Mouse (Mus musculus) neural tube, embryonic 12.5 days (tissue): Measurements from ENCODE around the gene Calcr. TPM values are rescaled to one million over a fixed set of nuclear protein-coding genes. Genes with fewer than 3 reads are reported as not detected.
"Not testable (repeated sequence)": the region's sequence is repeated elsewhere in the genome, so short reads cannot be mapped to it uniquely, and the experiment has no call there.

ENCODE experiments used
- ATAC-seq: fragments of 200-750 bp; cut with Nextera tagmentation; 2 replicates; pipeline ENCODE4 v1.8.0; 2017; ENCODE audit warnings: low read depth, mild to moderate bottlenecking, moderate TSS enrichment, moderate library complexity; ENCODE audit not compliant: low FRiP score
- H3K27ac ChIP-seq: fragments of 300-500 bp; sonication (generic); 2 replicates; pipeline ENCODE4 v1.5.1; 2016
- H3K27me3 ChIP-seq: fragments of 300-500 bp; sonication (generic); replicated peaks from 2 replicates; pipeline ENCODE4 v1.6.1; 2016; ENCODE audit warnings: mild to moderate bottlenecking
- H3K36me3 ChIP-seq: fragments of 300-500 bp; sonication (generic); 2 replicates; pipeline ENCODE4 v1.6.1; 2016; ENCODE audit warnings: mild to moderate bottlenecking
- H3K4me1 ChIP-seq: fragments of 300-500 bp; sonication (generic); 2 replicates; pipeline ENCODE4 v1.6.1; 2016
- H3K4me2 ChIP-seq: fragments of 300-500 bp; sonication (generic); replicated peaks from 2 replicates; pipeline ENCODE4 v1.6.1; 2016; ENCODE audit warnings: mild to moderate bottlenecking
- H3K4me3 ChIP-seq: fragments of 300-500 bp; sonication (generic); 2 replicates; pipeline ENCODE4 v1.5.1; 2016
- H3K9ac ChIP-seq: fragments of 300-500 bp; sonication (generic); 2 replicates; pipeline ENCODE4 v1.6.1; 2016; ENCODE audit warnings: mild to moderate bottlenecking
- H3K9me3 ChIP-seq: fragments of 300-500 bp; sonication (generic); 2 replicates; pipeline ENCODE4 v1.6.1; 2016; ENCODE audit warnings: mild to moderate bottlenecking
- whole genome bisulfite sequencing: fragments of 180-500 bp; shearing (Covaris S2); methylation state at CpG from one replicate; pipeline ENCODE4 v1.1.7; 2016; 5-methylcytosine and 5-hydroxymethylcytosine counted together
- polyA plus RNA-seq: library from polyadenylated mRNA; unstranded; fragments of >200 nt; fragmentation: Nextera tagmentation; extraction: Ambion mirVana; gene quantifications from 2 replicates; pipeline ENCODE4 v1.2.1, GENCODE M21; 2016

Calcr gene
- 0.23 and 0.30 TPM in 2 replicates for polyA plus RNA-seq

GRCm38 (mm10) chr6:3764230-3764764, at the start of gene Calcr:
Gene Calcr (minus strand): TSS chr6:3764714.
- Histone ChIP-seq H3K4me1 (peaks cover 7% of the 10 kb centered on the region), H3K4me2 (peak within 1 kb of the TSS; percentile 87), H3K4me3 (peak within 1 kb of the TSS; percentile 39), H3K36me3 (no peaks in the 10 kb centered on the region), H3K27ac (no peak within 1 kb of the TSS), H3K9me3 (no peaks in the 10 kb centered on the region), H3K9ac (0 out of 2 replicates have a peak within 1 kb of the TSS, but pooled peaks have one; percentile 23), H3K27me3 (peaks cover 43% of the 10 kb centered on the region)
- ATAC-seq, result no peak
- WGBS, result 2% methylated on average over 12 of the region's 12 CpGs

- H3K4me2 ChIP-seq, result no peak overlapping the region
- peaks cover 36% of the 10 kb centered on the region for H3K27me3 ChIP-seq
- H3K36me3 ChIP-seq, result no peaks in the 10 kb centered on the region
- no peak overlapping the region for H3K9ac ChIP-seq
- 75% methylated on average over 2 of the region's 2 CpGs for WGBS
- peaks cover 7% of the 10 kb centered on the region for H3K4me1 ChIP-seq
- ATAC-seq, result no peak
- no peaks in the 10 kb centered on the region for H3K9me3 ChIP-seq
- H3K4me3 ChIP-seq, result no peak overlapping the region
- no peak overlapping the region for H3K27ac ChIP-seq
These were observed 3.0 kb upstream of the Calcr start for GRCm38 (mm10) chr6:3767485-3767884.

GRCm38 (mm10) chr6:3763171-3763967, 1.1 kb downstream of the Calcr start:
- Histone ChIP-seq H3K4me3 (peak overlapping the region; percentile 39), H3K27me3 (peaks cover 43% of the 10 kb centered on the region), H3K9ac (0 out of 2 replicates have a peak overlapping the region, but pooled peaks have one; percentile 23)

DNA sequence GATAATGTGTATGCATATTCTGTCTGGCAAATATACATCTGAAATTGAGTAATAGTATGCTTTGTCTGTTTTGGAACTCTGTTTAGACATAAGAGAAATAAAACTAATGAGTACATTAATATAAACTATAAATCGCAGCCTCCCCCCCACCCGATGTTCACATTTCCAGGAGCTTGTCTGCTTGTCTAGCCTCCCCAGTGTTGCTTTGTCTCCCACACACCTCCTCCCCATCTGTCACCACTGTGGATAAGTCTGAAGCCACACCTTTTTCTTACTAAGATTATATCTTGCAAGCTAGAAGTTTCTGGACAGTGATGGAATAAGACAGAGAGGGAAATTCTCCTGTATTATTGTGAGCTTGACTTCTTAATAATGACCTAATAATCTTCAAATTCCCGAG, 12.9 kb downstream of the Calcr start:
- no peaks in the 10 kb centered on the region for H3K9me3 ChIP-seq
- ATAC-seq, result no peak
- no peak overlapping the region for H3K9ac ChIP-seq
- WGBS, result 85% methylated on average over 3 of the region's 3 CpGs
- no peaks in the 10 kb centered on the region for H3K27me3 ChIP-seq
- H3K4me3 ChIP-seq, result no peak overlapping the region
- H3K4me1 ChIP-seq, result no peaks in the 10 kb centered on the region
- H3K4me2 ChIP-seq, result no peak overlapping the region
- H3K36me3 ChIP-seq, result no peaks in the 10 kb centered on the region
- no peak overlapping the region for H3K27ac ChIP-seq

More at GRCm38 (mm10) chr6:3763171-3763967, 1.1 kb downstream of the Calcr start:
- Histone ChIP-seq H3K4me1 (peaks cover 7% of the 10 kb centered on the region), H3K9me3 (no peaks in the 10 kb centered on the region), H3K36me3 (no peaks in the 10 kb centered on the region), H3K27ac (no peak overlapping the region), H3K4me2 (peak overlapping the region; percentile 87)
- peak; percentile 58; the same call in 1 of the 2 replicates for ATAC-seq
- WGBS, result under 1% methylated on average over 39 of the region's 39 CpGs

- no peak for ATAC-seq
- no peaks in the 10 kb centered on the region for H3K4me1 ChIP-seq
- H3K36me3 ChIP-seq, result no peaks in the 10 kb centered on the region
- 88% methylated on average over 5 of the region's 5 CpGs for WGBS
- H3K27me3 ChIP-seq, result no peaks in the 10 kb centered on the region
- H3K9me3 ChIP-seq, result no peaks in the 10 kb centered on the region
- H3K27ac ChIP-seq, result no peak overlapping the region
- no peak overlapping the region for H3K9ac ChIP-seq
- no peak overlapping the region for H3K4me2 ChIP-seq
- no peak overlapping the region for H3K4me3 ChIP-seq
These were observed 14.9 kb downstream of the Calcr start for GRCm38 (mm10) chr6:3749624-3750023.

- H3K9me3 ChIP-seq, result no peaks in the 10 kb centered on the region
- H3K4me2 ChIP-seq, result no peak overlapping the region
- H3K27ac ChIP-seq, result no peak overlapping the region
- H3K9ac ChIP-seq, result no peak overlapping the region
- no peaks in the 10 kb centered on the region for H3K4me1 ChIP-seq
- H3K4me3 ChIP-seq, result no peak overlapping the region
- ATAC-seq, result no peak
- H3K36me3 ChIP-seq, result no peaks in the 10 kb centered on the region
- WGBS, result 42% methylated on average over 2 of the region's 2 CpGs
- no peaks in the 10 kb centered on the region for H3K27me3 ChIP-seq
These were observed 19.0 kb downstream of the Calcr start for GRCm38 (mm10) chr6:3745546-3745945.

- H3K9me3 ChIP-seq, result no peaks in the 10 kb centered on the region
- H3K27me3 ChIP-seq, result no peaks in the 10 kb centered on the region
- H3K27ac ChIP-seq, result no peak overlapping the region
- H3K9ac ChIP-seq, result no peak overlapping the region
- H3K4me2 ChIP-seq, result no peak overlapping the region
- no peak overlapping the region for H3K4me3 ChIP-seq
- H3K36me3 ChIP-seq, result no peaks in the 10 kb centered on the region
- 87% methylated on average over 7 of the region's 7 CpGs for WGBS
- H3K4me1 ChIP-seq, result no peaks in the 10 kb centered on the region
- no peak for ATAC-seq
These were observed 22.4 kb downstream of the Calcr start for GRCm38 (mm10) chr6:3741996-3742713.

DNA sequence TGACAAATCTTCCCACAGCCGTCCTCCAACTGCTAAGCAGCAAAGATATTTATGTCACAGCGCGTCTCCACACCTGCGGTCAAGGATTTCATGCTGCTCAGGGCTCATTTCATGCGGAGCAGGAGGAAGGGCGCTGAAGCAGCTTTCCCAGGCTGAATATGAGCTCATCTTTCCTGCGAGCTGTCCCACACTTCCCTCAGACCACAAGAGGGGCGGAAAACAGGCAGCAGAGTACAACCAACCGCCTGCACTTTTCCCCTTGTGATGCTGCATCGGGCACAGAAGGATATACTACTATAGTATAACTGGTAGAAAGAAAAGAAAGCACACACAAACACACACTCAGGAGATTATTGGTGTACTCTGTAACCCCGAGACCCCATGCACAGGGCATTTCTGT, 23.2 kb downstream of the Calcr start:
- no peak overlapping the region for H3K27ac ChIP-seq
- WGBS, result 55% methylated on average over 11 of the region's 11 CpGs
- no peak overlapping the region for H3K9ac ChIP-seq
- ATAC-seq, result no peak
- H3K9me3 ChIP-seq, result no peaks in the 10 kb centered on the region
- H3K36me3 ChIP-seq, result no peaks in the 10 kb centered on the region
- no peaks in the 10 kb centered on the region for H3K27me3 ChIP-seq
- H3K4me1 ChIP-seq, result no peaks in the 10 kb centered on the region
- H3K4me3 ChIP-seq, result no peak overlapping the region
- no peak overlapping the region for H3K4me2 ChIP-seq

- no peak overlapping the region for H3K9ac ChIP-seq
- ATAC-seq, result no peak
- H3K4me2 ChIP-seq, result no peak overlapping the region
- no peaks in the 10 kb centered on the region for H3K36me3 ChIP-seq
- WGBS, result 75% methylated on average over 4 of the region's 4 CpGs
- H3K4me3 ChIP-seq, result no peak overlapping the region
- no peaks in the 10 kb centered on the region for H3K4me1 ChIP-seq
- H3K9me3 ChIP-seq, result no peaks in the 10 kb centered on the region
- no peak overlapping the region for H3K27ac ChIP-seq
- H3K27me3 ChIP-seq, result no peaks in the 10 kb centered on the region
These were observed 34.2 kb downstream of the Calcr start for GRCm38 (mm10) chr6:3730246-3730867.

- no peaks in the 10 kb centered on the region for H3K9me3 ChIP-seq
- ATAC-seq, result 0 out of 2 replicates have a peak, but pooled peaks have one; percentile 9
- H3K9ac ChIP-seq, result no peak overlapping the region
- no peak overlapping the region for H3K27ac ChIP-seq
- no peaks in the 10 kb centered on the region for H3K27me3 ChIP-seq
- WGBS, result 75% methylated on average over 7 of the region's 7 CpGs
- no peaks in the 10 kb centered on the region for H3K36me3 ChIP-seq
- H3K4me3 ChIP-seq, result no peak overlapping the region
- H3K4me1 ChIP-seq, result no peaks in the 10 kb centered on the region
- H3K4me2 ChIP-seq, result no peak overlapping the region
These were observed 76.3 kb downstream of the Calcr start for GRCm38 (mm10) chr6:3688087-3688642.

- not testable (repeated sequence) for H3K4me2 ChIP-seq, H3K9me3 ChIP-seq, ATAC-seq, H3K4me3 ChIP-seq, H3K36me3 ChIP-seq, H3K27ac ChIP-seq, H3K9ac ChIP-seq, H3K27me3 ChIP-seq, H3K4me1 ChIP-seq
- 19% methylated on average over 2 of the region's 2 CpGs for WGBS
These were observed 86.2 kb downstream of the Calcr start for GRCm38 (mm10) chr6:3678286-3678685.

- no peaks in the 10 kb centered on the region for H3K4me1 ChIP-seq
- no peaks in the 10 kb centered on the region for H3K27me3 ChIP-seq
- H3K4me2 ChIP-seq, result no peak overlapping the region
- peak; percentile 29; the same call in 1 of the 2 replicates for ATAC-seq
- H3K4me3 ChIP-seq, result no peak overlapping the region
- H3K36me3 ChIP-seq, result no peaks in the 10 kb centered on the region
- H3K9ac ChIP-seq, result no peak overlapping the region
- no peak overlapping the region for H3K27ac ChIP-seq
- WGBS, result 40% methylated on average over 2 of the region's 2 CpGs
- no peaks in the 10 kb centered on the region for H3K9me3 ChIP-seq
These were observed 86.7 kb downstream of the Calcr start for GRCm38 (mm10) chr6:3677806-3678205.
